Mouse (Mus musculus): ENCODE measurements around the gene Inf2.

The Inf2 gene

GRCm38 (mm10) chr12:112628197-112628596, 39.6 kb downstream of the Inf2 start:
- DNase-seq, result no peak

GRCm38 (mm10) chr12:112628928-112629721, 40.5 kb downstream of the Inf2 start:
- peak in 1 of 2 experiments; percentile 43 for DNase-seq

GRCm38 (mm10) chr12:112630029-112630428, 41.4 kb downstream of the Inf2 start:
- no peak for DNase-seq

GRCm38 (mm10) chr12:112630796-112631195, 42.2 kb downstream of the Inf2 start:
- DNase-seq, result no peak

- no peak for DNase-seq
Measured at GRCm38 (mm10) chr12:112631472-112631871, 42.9 kb downstream of the Inf2 start.

- no peak for DNase-seq
Measured at GRCm38 (mm10) chr12:112632084-112632777, 43.6 kb downstream of the Inf2 start.

GRCm38 (mm10) chr12:112632907-112633306, 44.3 kb downstream of the Inf2 start:
- DNase-seq, result no peak

- no peak for DNase-seq
Measured at GRCm38 (mm10) chr12:112633686-112634085, 45.1 kb downstream of the Inf2 start.

GRCm38 (mm10) chr12:112639526-112639925, 50.9 kb downstream of the Inf2 start:
- no peak for DNase-seq

GRCm38 (mm10) chr12:112643126-112643525, 54.5 kb downstream of the Inf2 start:
- no peak for DNase-seq

- peak; percentile 99 to 100 for DNase-seq
Measured at GRCm38 (mm10) chr12:112644180-112644854, 55.7 kb downstream of the Inf2 start, which contains the start of gene Siva1. TSS of gene Siva1 (plus strand) at chr12:112644679.

- DNase-seq, result peak in 1 of 2 experiments; percentile 84
Measured at GRCm38 (mm10) chr12:112644855-112645506, 56.4 kb downstream of the Inf2 start.

GRCm38 (mm10) chr12:112646139-112646538, 57.6 kb downstream of the Inf2 start:
- DNase-seq, result no peak

GRCm38 (mm10) chr12:112648081-112648480, 59.5 kb downstream of the Inf2 start:
- DNase-seq, result no peak

GRCm38 (mm10) chr12:112651778-112652439, 63.3 kb downstream of the Inf2 start:
- no peak for DNase-seq

- DNase-seq, result peak; percentile 94 to 96
Measured at GRCm38 (mm10) chr12:112653157-112653824, 64.7 kb downstream of the Inf2 start.

GRCm38 (mm10) chr12:112654076-112654475, 65.5 kb downstream of the Inf2 start:
- DNase-seq, result no peak

- peak; percentile 77 to 88 for DNase-seq
Measured at GRCm38 (mm10) chr12:112658619-112659018, 70.0 kb downstream of the Inf2 start.

- DNase-seq, result peak; percentile 83 to 89
Measured at GRCm38 (mm10) chr12:112659109-112659508, 70.5 kb downstream of the Inf2 start.

GRCm38 (mm10) chr12:112660576-112661326, 72.2 kb downstream of the Inf2 start:
- DNase-seq, result peak in 1 of 2 experiments; percentile 23

GRCm38 (mm10) chr12:112661327-112661605, 72.7 kb downstream of the Inf2 start:
- peak in 1 of 2 experiments; percentile 55 for DNase-seq

Data from cerebellum, postnatal 25 days (tissue).